Mouse (Mus musculus) hindbrain, embryonic 11.5 days (tissue): ENCODE results near the gene Plekha4. TPM values are rescaled to one million over a fixed set of nuclear protein-coding genes. Genes with fewer than 3 reads are reported as not detected.

Experiments
- ATAC-seq: fragments of 200-750 bp; cut with Nextera tagmentation; 2 replicates; pipeline ENCODE4 v1.8.0; 2017; ENCODE audit warnings: mild to moderate bottlenecking, moderate TSS enrichment, moderate library complexity; ENCODE audit not compliant: low FRiP score
- DNase-seq: peaks from one replicate; pipeline ENCODE4 v3.0.0-alpha.2; 2015; ENCODE audit warnings: low spot score
- H3K27ac ChIP-seq: fragments of 300-500 bp; sonication (generic); 2 replicates; pipeline ENCODE4 v1.5.1; 2014; ENCODE audit warnings: mild to moderate bottlenecking, low read depth, low read length
- H3K27me3 ChIP-seq: fragments of 300-500 bp; sonication (generic); 2 replicates; pipeline ENCODE4 v1.6.1; 2014; ENCODE audit warnings: mild to moderate bottlenecking, low read length, moderate library complexity, mixed read lengths; ENCODE audit not compliant: control insufficient read depth, insufficient read depth
- H3K36me3 ChIP-seq: fragments of 300-500 bp; sonication (generic); 2 replicates; pipeline ENCODE4 v1.6.1; 2014; ENCODE audit warnings: mild to moderate bottlenecking, low read length, moderate library complexity, mixed read lengths; ENCODE audit not compliant: control insufficient read depth, insufficient read depth
- H3K4me1 ChIP-seq: fragments of 300-500 bp; sonication (generic); replicated peaks from 2 replicates; pipeline ENCODE4 v1.6.1; 2014; ENCODE audit warnings: low read length, mixed read lengths; ENCODE audit not compliant: control insufficient read depth, insufficient read depth
- H3K4me2 ChIP-seq: fragments of 300-500 bp; sonication (generic); replicated peaks from 2 replicates; pipeline ENCODE4 v1.6.1; 2014; ENCODE audit warnings: mild to moderate bottlenecking, low read depth, low read length
- H3K4me3 ChIP-seq: fragments of 300-500 bp; sonication (generic); 2 replicates; pipeline ENCODE4 v1.5.1; 2014; ENCODE audit warnings: low read depth, low read length
- H3K9ac ChIP-seq: fragments of 300-500 bp; sonication (generic); 2 replicates; pipeline ENCODE4 v1.6.1; 2014; ENCODE audit warnings: low read depth, low read length
- H3K9me3 ChIP-seq: fragments of 300-500 bp; sonication (generic); 2 replicates; pipeline ENCODE4 v1.6.1; 2016; ENCODE audit warnings: low read length; ENCODE audit not compliant: control insufficient read depth
- WGBS: fragments of 180-500 bp; shearing (Covaris S2); extraction: QIAGEN DNeasy Blood & Tissue Kit; methylation state at CpG from one replicate; pipeline ENCODE4 v1.1.7; 2014; 5-methylcytosine and 5-hydroxymethylcytosine counted together
- polyA plus RNA-seq: library from polyadenylated mRNA; unstranded; fragments of >200 nt; fragmentation: Nextera tagmentation; extraction: Ambion mirVana; gene quantifications from 2 replicates; pipeline ENCODE4 v1.2.1, GENCODE M21; 2014

Plekha4 gene
- polyA plus RNA-seq, 1 experiment from 2014 or later: 2.3 TPM

DNA sequence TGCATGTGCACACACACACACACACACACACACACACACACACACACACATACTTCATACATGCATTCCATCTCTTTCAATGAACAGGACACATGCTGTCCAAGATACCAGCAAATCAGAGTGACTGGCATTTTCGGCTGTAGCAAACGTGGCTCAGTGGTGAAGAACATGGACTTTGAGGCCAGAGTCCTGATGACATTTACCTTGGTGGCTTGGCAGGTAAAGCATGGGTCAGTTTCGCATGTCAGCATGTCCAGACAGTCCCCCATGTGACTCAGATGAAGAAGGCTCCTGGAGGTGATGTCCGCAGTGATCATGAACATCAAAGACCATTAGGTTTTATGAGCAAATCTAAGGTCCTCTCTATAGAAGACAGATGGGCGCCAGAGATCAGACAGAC, 70.9 kb downstream of the Plekha4 start:
- no peak overlapping the region for H3K4me2 ChIP-seq
- H3K36me3 ChIP-seq: no peaks in the 10 kb centered on the region
- no peak overlapping the region for H3K4me3 ChIP-seq
- ATAC-seq (no peak), DNase-seq (no peak)
- H3K9ac ChIP-seq: no peak overlapping the region
- no peaks in the 10 kb centered on the region for H3K4me1 ChIP-seq
- no peaks in the 10 kb centered on the region for H3K27me3 ChIP-seq
- H3K9me3 ChIP-seq: no peaks in the 10 kb centered on the region
- 89% methylated on average over 5 of the region's 5 CpGs for WGBS
- no peak overlapping the region for H3K27ac ChIP-seq

DNA sequence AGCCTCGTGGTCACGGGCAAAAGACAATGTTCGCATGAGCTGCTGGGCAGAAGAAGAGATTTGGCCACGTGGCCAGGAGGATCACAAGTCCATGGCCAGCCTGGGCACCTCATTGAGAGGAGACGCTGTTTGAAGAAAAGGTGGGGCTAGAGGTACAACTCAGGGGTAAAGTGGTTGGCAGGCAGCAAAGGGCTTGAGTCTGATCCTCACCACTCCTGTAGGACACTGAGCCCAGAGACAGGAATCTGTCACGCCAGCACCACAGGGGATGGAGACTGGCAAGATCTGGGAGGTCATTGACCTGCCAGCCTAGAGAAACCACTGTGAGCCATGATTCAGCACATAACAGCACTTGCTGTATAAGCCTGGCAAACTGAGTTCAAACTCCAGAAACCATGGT, 71.4 kb downstream of the Plekha4 start:
- H3K9ac ChIP-seq: no peak overlapping the region
- no peak overlapping the region for H3K27ac ChIP-seq
- no peak for ATAC-seq
- H3K27me3 ChIP-seq: no peaks in the 10 kb centered on the region
- no peaks in the 10 kb centered on the region for H3K4me1 ChIP-seq
- H3K4me2 ChIP-seq: no peak overlapping the region
- H3K9me3 ChIP-seq: no peaks in the 10 kb centered on the region
- no peaks in the 10 kb centered on the region for H3K36me3 ChIP-seq
- DNase-seq: no peak
- no peak overlapping the region for H3K4me3 ChIP-seq
- WGBS: 86% methylated on average over 6 of the region's 6 CpGs

DNA sequence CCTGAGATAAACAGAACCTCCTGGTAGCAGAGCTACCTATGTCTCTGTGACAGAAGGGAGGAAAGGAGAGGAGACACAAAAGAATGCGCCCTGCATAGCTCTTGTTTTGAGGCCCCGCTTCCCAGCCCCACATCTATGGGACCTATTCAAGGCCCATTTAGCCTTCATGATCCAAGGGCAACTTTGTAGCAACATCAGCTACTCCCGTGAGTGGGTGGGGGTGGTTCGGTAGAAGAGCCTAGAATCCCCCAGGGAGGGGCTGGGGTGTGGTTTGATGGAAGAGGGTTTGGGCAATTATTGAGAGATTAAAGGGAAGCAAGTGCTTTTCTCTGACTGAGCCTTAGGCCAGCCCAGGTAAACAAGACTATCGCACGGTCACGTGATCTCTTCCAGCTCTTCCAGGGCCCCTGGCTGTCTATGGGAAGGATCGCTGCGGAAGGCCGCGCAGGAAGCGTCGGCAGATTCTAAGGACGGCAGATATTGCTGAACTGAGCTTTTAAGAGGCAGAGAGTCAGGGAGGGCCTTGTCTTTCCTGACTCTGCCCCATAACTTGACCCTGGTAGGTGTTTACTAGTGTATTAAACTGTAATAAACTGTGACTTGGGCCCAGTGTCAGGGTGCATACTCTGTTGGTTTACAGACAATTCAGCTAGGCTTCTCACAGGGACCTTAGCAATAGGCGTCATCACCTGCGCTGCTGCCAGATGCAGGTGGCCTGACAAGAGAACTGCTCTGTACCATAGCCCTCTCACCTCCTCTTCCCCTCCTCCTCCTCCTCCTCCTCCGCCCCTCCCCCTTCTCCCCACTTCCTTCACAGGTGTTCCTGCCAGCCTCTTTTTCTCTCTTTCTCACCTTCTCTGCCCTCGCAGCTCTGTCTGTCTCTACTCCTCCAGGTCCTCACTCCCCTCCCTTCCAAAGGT, 73.1 kb downstream of the Plekha4 start:
- Histone ChIP-seq H3K9me3 (no peaks in the 10 kb centered on the region), H3K4me2 (no peak overlapping the region), H3K27ac (no peak overlapping the region), H3K9ac (no peak overlapping the region), H3K36me3 (no peaks in the 10 kb centered on the region), H3K4me3 (no peak overlapping the region), H3K27me3 (no peaks in the 10 kb centered on the region), H3K4me1 (no peaks in the 10 kb centered on the region)
- ATAC-seq (no peak), DNase-seq (peak; percentile 5)
- WGBS: 60% methylated on average over 17 of the region's 18 CpGs

Other genes with a start within 250 kb of the Plekha4 start
- gene Slc6a21, start 248.8 kb upstream of the Plekha4 start, polyA plus RNA-seq: not detected in 2 replicates
- 5.2 and 6.9 TPM in 2 replicates for gene Trpm4, start 192.6 kb upstream of the Plekha4 start, polyA plus RNA-seq
- 0.68 and 0.77 TPM in 2 replicates for gene Hrc, start 191.0 kb upstream of the Plekha4 start, polyA plus RNA-seq
- 8.2 and 9.5 TPM in 2 replicates for gene Ppfia3, start 159.3 kb upstream of the Plekha4 start, polyA plus RNA-seq
- gene Lin7b, start 155.7 kb upstream of the Plekha4 start, polyA plus RNA-seq: 0.92 and 1.7 TPM in 2 replicates
- 76.5 and 114 TPM in 2 replicates for gene Snrnp70, start 130.6 kb upstream of the Plekha4 start, polyA plus RNA-seq
- gene Kcna7, start 120.7 kb upstream of the Plekha4 start, polyA plus RNA-seq: 0.11 TPM in 1 of 2 replicates, not detected in the other
- 0.99 and 1.2 TPM in 2 replicates for gene Ntf5, start 112.6 kb upstream of the Plekha4 start, polyA plus RNA-seq
- gene Lhb, start 105.5 kb upstream of the Plekha4 start, polyA plus RNA-seq: 0.47 TPM in 1 of 2 replicates, not detected in the other
- 29.2 and 30.6 TPM in 2 replicates for gene Gys1, start 91.5 kb upstream of the Plekha4 start, polyA plus RNA-seq
- 168 and 178 TPM in 2 replicates for gene Ruvbl2, start 88.2 kb upstream of the Plekha4 start, polyA plus RNA-seq
- 5,748 and 5,943 TPM in 2 replicates for gene Ftl1, start 66.4 kb upstream of the Plekha4 start, polyA plus RNA-seq
- gene Bax, start 59.4 kb upstream of the Plekha4 start, polyA plus RNA-seq: 128 and 196 TPM in 2 replicates
- gene Tulp2, start 44.5 kb upstream of the Plekha4 start, polyA plus RNA-seq: 0.40 and 0.54 TPM in 2 replicates
- gene Gm45808, start 39.5 kb upstream of the Plekha4 start, polyA plus RNA-seq: not detected in 2 replicates
- 2.9 and 4.1 TPM in 2 replicates for gene Dhdh, start 37.5 kb upstream of the Plekha4 start, polyA plus RNA-seq
- 88.6 and 92.7 TPM in 2 replicates for gene Nucb1, start 15.9 kb upstream of the Plekha4 start, polyA plus RNA-seq
- 15.1 and 15.7 TPM in 2 replicates for gene Ppp1r15a, start 62 bp upstream of the Plekha4 start, polyA plus RNA-seq
- gene Hsd17b14, start 28.6 kb downstream of the Plekha4 start, polyA plus RNA-seq: 0.45 and 0.46 TPM in 2 replicates
- 26.6 and 31.4 TPM in 2 replicates for gene Bcat2, start 43.8 kb downstream of the Plekha4 start, polyA plus RNA-seq
- not detected in 2 replicates for gene Fgf21, start 89.2 kb downstream of the Plekha4 start, polyA plus RNA-seq
- gene Fut1, start 91.0 kb downstream of the Plekha4 start, polyA plus RNA-seq: not detected in 2 replicates
- gene Izumo1, start 95.5 kb downstream of the Plekha4 start, polyA plus RNA-seq: 0.12 and 0.18 TPM in 2 replicates
- 4.9 and 5.1 TPM in 2 replicates for gene Rasip1, start 101.2 kb downstream of the Plekha4 start, polyA plus RNA-seq
- 1.7 and 2.1 TPM in 2 replicates for gene Mamstr, start 113.6 kb downstream of the Plekha4 start, polyA plus RNA-seq
- gene Fut2, start 140.1 kb downstream of the Plekha4 start, polyA plus RNA-seq: 0.06 and 0.27 TPM in 2 replicates
- 0.21 and 0.22 TPM in 2 replicates for gene Ntn5, start 157.7 kb downstream of the Plekha4 start, polyA plus RNA-seq
- 0.29 and 0.75 TPM in 2 replicates for gene Sec1, start 168.1 kb downstream of the Plekha4 start, polyA plus RNA-seq
- 8.8 and 9.9 TPM in 2 replicates for gene Car11, start 173.5 kb downstream of the Plekha4 start, polyA plus RNA-seq
- gene Dbp, start 178.8 kb downstream of the Plekha4 start, polyA plus RNA-seq: 2.2 and 2.8 TPM in 2 replicates
- gene Rpl18, start 189.1 kb downstream of the Plekha4 start, polyA plus RNA-seq: 904 and 927 TPM in 2 replicates
- gene Sphk2, start 191.7 kb downstream of the Plekha4 start, polyA plus RNA-seq: 13.6 and 17.6 TPM in 2 replicates
- 0.80 TPM in 2 replicates for gene Fam83e, start 194.9 kb downstream of the Plekha4 start, polyA plus RNA-seq
- gene Spaca4, start 199.5 kb downstream of the Plekha4 start, polyA plus RNA-seq: not detected in 2 replicates